8 mouse cellular contexts compared by ENCODE assay signal in the genomic region with DNA sequence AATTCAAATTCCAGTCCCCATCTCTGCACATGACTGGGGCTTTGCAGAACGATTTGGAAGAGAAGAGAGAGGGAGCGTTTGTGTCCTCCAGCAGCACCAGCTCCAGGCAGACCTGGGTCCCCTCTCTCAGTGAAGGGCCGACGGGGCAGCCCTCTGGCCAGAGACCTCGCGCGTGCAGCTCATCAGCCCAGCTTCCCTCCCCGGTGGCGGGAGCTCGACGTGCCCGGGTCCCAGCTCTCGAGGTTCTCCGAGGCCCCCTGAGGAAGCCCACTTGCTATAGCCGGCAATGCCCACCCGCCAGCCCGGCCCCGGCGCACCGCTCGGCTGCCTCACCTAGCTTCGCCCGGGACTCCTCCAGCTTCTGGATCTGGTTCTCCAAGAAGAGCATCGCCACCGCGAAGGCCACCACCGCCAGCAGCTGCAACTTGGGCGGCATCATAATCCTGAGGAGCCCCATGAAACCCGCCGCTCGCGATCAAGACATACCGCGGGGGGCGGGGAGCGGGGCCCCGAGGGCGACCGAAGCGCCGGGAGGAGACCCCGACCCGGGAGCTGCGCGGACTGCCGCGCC. TPM values are rescaled to one million over a fixed set of nuclear protein-coding genes. Genes with fewer than 3 reads are reported as not detected.
DNase-seq lines count a peak whose midpoint lies in the region; ATAC-seq and TF ChIP-seq lines count a peak whose summit lies in the region.

No protein-coding gene starts in this region.

- peak overlapping the region; percentile 92 for H3K4me2 ChIP-seq in intestine, embryonic 15.5 days (replicated peaks)
- peak overlapping the region; percentile 95 for H3K4me2 ChIP-seq in liver, embryonic 14.5 days (ENCODE audit: low read depth)
- H3K4me2 ChIP-seq in myocyte (ENCODE audit: low read depth): peak overlapping the region; percentile 90

- H3K27me3 ChIP-seq in intestine, embryonic 15.5 days (replicated peaks): no peaks in the 10 kb centered on the region
- H3K27me3 ChIP-seq in liver, embryonic 14.5 days (ENCODE audit: control insufficient read depth, insufficient read depth, low read length): no peaks in the 10 kb centered on the region
- no peaks in the 10 kb centered on the region for H3K27me3 ChIP-seq in myocyte (ENCODE audit: control insufficient read depth, insufficient read depth, insufficient read length)

- no peaks in the 10 kb centered on the region for H3K36me3 ChIP-seq in intestine, embryonic 15.5 days
- no peaks in the 10 kb centered on the region for H3K36me3 ChIP-seq in liver, embryonic 14.5 days (replicated peaks; ENCODE audit: control insufficient read depth, insufficient read depth, low read depth)
- H3K36me3 ChIP-seq in myocyte (ENCODE audit: control insufficient read depth, insufficient read depth): peaks cover 19% of the 10 kb centered on the region

- under 1% methylated on average over 47 of the region's 47 CpGs for WGBS in intestine, embryonic 15.5 days
- under 1% methylated on average over 47 of the region's 47 CpGs for WGBS in liver, embryonic 14.5 days (ENCODE audit: insufficient replicate concordance)

- peak overlapping the region; percentile 85 for H3ac ChIP-seq in myocyte (ENCODE audit: control insufficient read depth, insufficient read length)

- ATAC-seq in intestine, embryonic 15.5 days: peak; percentile 39
- peak; percentile 19; the same call in 1 of the 2 replicates for ATAC-seq in liver, embryonic 14.5 days (ENCODE audit: insufficient read depth)
- no peak; the same call in 1 of the 2 replicates for ATAC-seq in erythroid progenitor cell, adult 5-6 weeks (replicated peaks; ENCODE audit: low FRiP score, poor library complexity, severe bottlenecking)

- no peaks in the 10 kb centered on the region for H3K9me3 ChIP-seq in intestine, embryonic 15.5 days
- H3K9me3 ChIP-seq in liver, embryonic 14.5 days (ENCODE audit: control insufficient read depth, low read length): no peaks in the 10 kb centered on the region

- TF ChIP-seq POLR2A in myocyte (IDR thresholded peaks at IDR 0.05; ENCODE audit: insufficient read length, low read depth): no peak

- H3K4me1 ChIP-seq in intestine, embryonic 15.5 days (replicated peaks): peaks cover 8% of the 10 kb centered on the region
- H3K4me1 ChIP-seq in liver, embryonic 14.5 days (replicated peaks; ENCODE audit: control insufficient read depth in 2 of 2, insufficient read depth in 2 of 2, low read length in 1 of 2): peaks cover 8 to 16% of the 10 kb centered on the region in 2 experiments

- H3K9ac ChIP-seq in intestine, embryonic 15.5 days: peak overlapping the region; percentile 93
- peak overlapping the region; percentile 72 for H3K9ac ChIP-seq in liver, embryonic 14.5 days (replicated peaks)

- peaks cover 90% of the 10 kb centered on the region for H3K79me2 ChIP-seq in myocyte (ENCODE audit: control insufficient read depth, insufficient read depth)

- peak overlapping the region; percentile 86 for H3K27ac ChIP-seq in intestine, embryonic 15.5 days
- H3K27ac ChIP-seq in liver, embryonic 14.5 days: peak overlapping the region; percentile 44; the same call in 1 of the 2 replicates

- peak; percentile 53 to 62 for DNase-seq in thymus, adult 18-20 months
- DNase-seq in thymus, postnatal 4 days: no peak
- peak; percentile 36 for DNase-seq in adrenal gland, postnatal 25 days
- peak; percentile 28 for DNase-seq in forelimb bud, embryonic 11.5 days (ENCODE audit: low read depth, low spot score)
- no peak for DNase-seq in liver, embryonic 14.5 days (ENCODE audit: low read depth in 3 of 3, low spot score in 3 of 3)

- TF ChIP-seq CTCF in liver, embryonic 14.5 days (IDR thresholded peaks at IDR 0.05; ENCODE audit: low read depth): no peak

- no peak for TF ChIP-seq EP300 in liver, embryonic 14.5 days (IDR thresholded peaks at IDR 0.05; ENCODE audit: low read depth)

- peak overlapping the region; percentile 96 for H3K4me3 ChIP-seq in intestine, embryonic 15.5 days (replicated peaks)
- peak overlapping the region; percentile 69 to 85 for H3K4me3 ChIP-seq in liver, embryonic 14.5 days (ENCODE audit: insufficient read depth in 1 of 2, low read depth in 2 of 2, low read length in 2 of 2)
- H3K4me3 ChIP-seq in myocyte: peak overlapping the region; percentile 83

TF ChIP-seq in myocyte, 11 proteins besides CTCF, POLR2A, EP300 and RAD21:
- TF ChIP-seq CEBPB (IDR thresholded peaks at IDR 0.05; ENCODE audit: insufficient read depth, poor library complexity, severe bottlenecking) (no peak), TCF3 (IDR thresholded peaks at IDR 0.05; ENCODE audit: insufficient read length, low read depth) (no peak), POLR2AphosphoS2 (IDR thresholded peaks at IDR 0.05; ENCODE audit: insufficient read length, low read depth) (no peak), MAX (IDR thresholded peaks at IDR 0.05; ENCODE audit: low read depth) (no peak), E2F4 (IDR thresholded peaks at IDR 0.05; ENCODE audit: insufficient read depth) (no peak), REST (IDR thresholded peaks at IDR 0.05; ENCODE audit: insufficient read depth, insufficient read length) (no peak), MYOG (IDR thresholded peaks at IDR 0.05; ENCODE audit: control insufficient read depth in 1 of 3, insufficient read depth in 1 of 3, insufficient read length in 2 of 3, low read depth in 2 of 3) (no peak), USF1 (IDR thresholded peaks at IDR 0.05; ENCODE audit: low read depth) (no peak), TCF12 (IDR thresholded peaks at IDR 0.05; ENCODE audit: insufficient read depth, poor library complexity, severe bottlenecking) (no peak), MYOD1 (IDR thresholded peaks at IDR 0.05; ENCODE audit: control insufficient read depth in 1 of 3, insufficient read length in 2 of 3, low read depth in 2 of 3) (no peak), SRF (IDR thresholded peaks at IDR 0.05; ENCODE audit: control insufficient read depth, insufficient read length, low read depth) (no peak)

RNA-seq across cellular contexts. Expression of a gene that starts 0.5 kb away (rescaled TPM):
- 12.9 and 19.5 TPM in 2 replicates for total RNA-seq in adrenal gland, postnatal 25 days (2021)
- 9.4 and 10.3 TPM in 2 replicates for polyA plus RNA-seq in intestine, embryonic 15.5 days (2015; fragmentation: Nextera tagmentation; extraction: Ambion mirVana)
- polyA plus RNA-seq in liver, embryonic 14.5 days (2012; rRNA removed): 1.9 and 2.5 TPM in 2 replicates
- 1.7 TPM in 2 replicates for polyA plus RNA-seq in liver, embryonic 14.5 days (2014; fragmentation: Nextera tagmentation; extraction: Ambion mirVana)
- polyA plus RNA-seq in myocyte (2012; fragmentation: generic; extraction: Trizol): 16.2 TPM
- total RNA-seq in erythroid progenitor cell, adult 5-6 weeks (2015; ENCODE audit: low replicate concordance): 7.5 and 10.5 TPM in 2 replicates
- total RNA-seq in erythroid progenitor cell, adult 5-6 weeks (2017; ENCODE audit: low replicate concordance): 13.1 and 13.2 TPM in 2 replicates

RNA-seq across cellular contexts. Expression of a gene that starts 0.6 kb away (rescaled TPM):
- 249 and 324 TPM in 2 replicates for total RNA-seq in adrenal gland, postnatal 25 days (2021)
- 618 and 622 TPM in 2 replicates for polyA plus RNA-seq in intestine, embryonic 15.5 days (2015; fragmentation: Nextera tagmentation; extraction: Ambion mirVana)
- 72.6 and 141 TPM in 2 replicates for polyA plus RNA-seq in liver, embryonic 14.5 days (2012; rRNA removed)
- polyA plus RNA-seq in liver, embryonic 14.5 days (2014; fragmentation: Nextera tagmentation; extraction: Ambion mirVana): 243 and 263 TPM in 2 replicates
- 264 TPM for polyA plus RNA-seq in myocyte (2012; fragmentation: generic; extraction: Trizol)
- 253 and 262 TPM in 2 replicates for total RNA-seq in erythroid progenitor cell, adult 5-6 weeks (2015; ENCODE audit: low replicate concordance)
- 206 and 298 TPM in 2 replicates for total RNA-seq in erythroid progenitor cell, adult 5-6 weeks (2017; ENCODE audit: low replicate concordance)

Comparison
In these comparisons a context has a peak if more than half of its experiments do, and no peak if none do; other contexts are left out.
1. DNase-seq: peak in thymus, adult 18-20 months (2 of 2), adrenal gland, postnatal 25 days (single experiment) and forelimb bud, embryonic 11.5 days (single experiment); none in thymus, postnatal 4 days (single experiment) and liver, embryonic 14.5 days (0 of 3).
2. Peak in every context shown above with its lines, with median percentiles within 50 percentile points of each other: H3K4me2 ChIP-seq and H3K4me3 ChIP-seq.